Comparison of ENCODE assay signal across 12 mouse cellular contexts in the genomic region with DNA sequence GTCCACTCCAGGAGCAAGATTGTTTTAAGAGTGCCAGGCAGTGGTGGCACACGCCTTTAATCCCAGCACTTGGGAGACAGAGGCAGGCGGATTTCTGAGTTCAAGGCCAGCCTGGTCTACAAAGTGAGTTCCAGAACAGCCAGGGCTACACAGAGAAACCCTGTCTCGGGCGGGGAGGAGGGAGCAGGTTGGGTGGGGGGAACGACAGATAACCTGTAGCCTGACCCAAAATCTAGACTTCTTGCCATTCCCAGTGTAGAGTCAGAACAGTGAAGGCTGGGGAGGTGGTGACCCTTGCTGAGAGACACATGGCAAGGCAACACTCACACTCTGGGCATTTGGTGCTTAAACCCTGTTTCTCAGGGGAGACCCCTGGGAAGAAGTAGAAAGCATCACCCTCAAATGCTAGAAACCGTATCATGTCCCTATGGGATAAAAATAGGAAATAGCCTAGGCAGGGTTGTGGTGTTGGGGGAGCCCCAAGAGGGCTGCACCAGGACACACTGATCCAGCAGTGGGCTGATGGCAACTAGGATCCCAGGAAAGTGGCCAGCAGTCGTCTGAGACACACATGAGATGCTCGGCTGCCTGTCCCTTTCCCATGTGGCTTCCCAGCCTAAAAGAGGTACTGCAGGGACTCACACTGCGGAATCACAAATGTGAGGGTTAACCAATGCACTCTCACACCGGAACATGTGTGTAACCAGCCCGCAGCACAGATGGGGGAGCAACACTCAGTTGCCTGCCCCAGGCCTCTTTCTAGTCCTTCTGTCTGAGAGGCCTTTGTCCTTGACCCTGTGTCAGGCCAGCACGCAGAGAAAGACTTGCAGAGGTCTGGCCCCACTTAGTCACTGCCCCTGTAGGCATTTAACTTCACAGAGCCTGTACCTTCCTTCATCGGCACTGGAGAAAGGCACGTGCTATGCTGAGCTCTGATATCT. TPM values are rescaled to one million over a fixed set of nuclear protein-coding genes. Genes with fewer than 3 reads are reported as not detected.
DNase-seq lines count a peak whose midpoint lies in the region; ATAC-seq and TF ChIP-seq lines count a peak whose summit lies in the region.
"Had no signal": no experiment of that assay in that cellular context is flagged by ENCODE, and none has a peak within 500 bp of the region (broad histone marks: within the 10 kb centered on the region; RNA-seq: fewer than 3 reads in every experiment).

No protein-coding gene starts in this region.

- no peaks in the 10 kb centered on the region for H3K9me3 ChIP-seq in heart, embryonic 16.5 days (replicated peaks; ENCODE audit: control insufficient read depth, low read length)
- no peaks in the 10 kb centered on the region for H3K9me3 ChIP-seq in neural tube, embryonic 13.5 days
- H3K9me3 ChIP-seq: megakaryocyte, embryonic 14.5 days; stomach, embryonic 15.5 days had no signal

- H3K79me2 ChIP-seq in heart, adult 2 months (replicated peaks; ENCODE audit: control insufficient read depth, insufficient read depth, low read length) = 0 out of 2 replicates have a peak, but pooled peaks cover 2% of the 10 kb centered on the region

- no peak overlapping the region for H3K9ac ChIP-seq in heart, embryonic 16.5 days (ENCODE audit: low read length)
- no peak overlapping the region for H3K9ac ChIP-seq in heart, adult 2 months (ENCODE audit: low read depth, low read length)
- H3K9ac ChIP-seq in neural tube, embryonic 13.5 days = no peak overlapping the region
- H3K9ac ChIP-seq: liver, embryonic 14.5 days; stomach, embryonic 15.5 days had no signal

- peak overlapping the region; percentile 62; the same call in 1 of the 2 replicates for H3K4me3 ChIP-seq in gastrocnemius, adult 2 months
- no peak overlapping the region for H3K4me3 ChIP-seq in heart, embryonic 16.5 days (ENCODE audit: low read length)
- no peak overlapping the region for H3K4me3 ChIP-seq in heart, adult 2 months
- H3K4me3 ChIP-seq in neural tube, embryonic 13.5 days = no peak overlapping the region
- H3K4me3 ChIP-seq: megakaryocyte, embryonic 14.5 days; stomach, embryonic 15.5 days had no signal

- ATAC-seq in heart, embryonic 16.5 days (replicated peaks; ENCODE audit: extremely low read depth, insufficient read depth, low FRiP score) = 0 out of 2 replicates have a peak, but pooled peaks have one; percentile 11
- no peak for ATAC-seq in neural tube, embryonic 13.5 days (ENCODE audit: low read depth)

- H3K27me3 ChIP-seq in heart, embryonic 16.5 days (ENCODE audit: control insufficient read depth, insufficient read depth, low read length) = no peaks in the 10 kb centered on the region
- no peaks in the 10 kb centered on the region for H3K27me3 ChIP-seq in heart, adult 2 months (ENCODE audit: control insufficient read depth, insufficient read depth, low read length)
- H3K27me3 ChIP-seq in neural tube, embryonic 13.5 days = no peaks in the 10 kb centered on the region
- H3K27me3 ChIP-seq: megakaryocyte, embryonic 14.5 days; stomach, embryonic 15.5 days had no signal

- TF ChIP-seq EP300 in heart, adult 2 months (IDR thresholded peaks at IDR 0.05; ENCODE audit: insufficient read depth, low read depth, low read length) = no peak

- peaks cover 40% of the 10 kb centered on the region for H3K36me3 ChIP-seq in heart, embryonic 16.5 days (ENCODE audit: control insufficient read depth, insufficient read depth)
- H3K36me3 ChIP-seq in heart, adult 2 months (ENCODE audit: control insufficient read depth, insufficient read depth, low read length) = no peaks in the 10 kb centered on the region
- H3K36me3 ChIP-seq in neural tube, embryonic 13.5 days = peaks cover 53% of the 10 kb centered on the region

- WGBS in heart, embryonic 16.5 days = 72% methylated on average over 14 of the region's 14 CpGs
- 83% methylated on average over 14 of the region's 14 CpGs for WGBS in heart, adult 2 months
- 84% methylated on average over 14 of the region's 14 CpGs for WGBS in neural tube, embryonic 13.5 days

- peak overlapping the region; percentile 99 for H3K27ac ChIP-seq in gastrocnemius, adult 2 months
- H3K27ac ChIP-seq in heart, embryonic 16.5 days (ENCODE audit: low read length) = peak overlapping the region; percentile 43
- no peak overlapping the region for H3K27ac ChIP-seq in heart, adult 2 months
- peak overlapping the region; percentile 59; the same call in 1 of the 2 replicates for H3K27ac ChIP-seq in neural tube, embryonic 13.5 days (replicated peaks)
- H3K27ac ChIP-seq: liver, embryonic 14.5 days; stomach, embryonic 15.5 days had no signal

- H3K4me2 ChIP-seq in heart, embryonic 16.5 days (ENCODE audit: low read depth, low read length) = no peak overlapping the region
- H3K4me2 ChIP-seq in neural tube, embryonic 13.5 days = no peak overlapping the region
- H3K4me2 ChIP-seq: stomach, embryonic 15.5 days had no signal

- no peak for TF ChIP-seq CTCF in gastrocnemius, adult 2 months (IDR thresholded peaks at IDR 0.05)
- TF ChIP-seq CTCF in heart, adult 2 months (IDR thresholded peaks at IDR 0.05) = no peak

- DNase-seq in adrenal gland, postnatal 14 days = peak; percentile 50
- no peak for DNase-seq in adrenal gland, adult 18-20 months (ENCODE audit: low spot score in 2 of 2)
- peak; percentile 75 for DNase-seq in gastrocnemius, adult 2 months
- no peak for DNase-seq in gastrocnemius, postnatal 10 days
- no peak for DNase-seq in heart, adult 2 months
- no peak for DNase-seq in neural tube, embryonic 10.5 days (ENCODE audit: extremely low spot score, low spot score)

- no peak for TF ChIP-seq POLR2A in heart, adult 2 months (IDR thresholded peaks at IDR 0.05; ENCODE audit: insufficient read depth, low read depth, low read length)

- intact Hi-C loops in gastrocnemius, adult 2 months (cut with DNase I) = no loop called here
- intact Hi-C loops in heart, adult 2 months (cut with DNase I) = no loop called here

- peaks cover 45% of the 10 kb centered on the region for H3K4me1 ChIP-seq in heart, embryonic 16.5 days (ENCODE audit: control insufficient read depth, insufficient read depth, low read length)
- peaks cover 16% of the 10 kb centered on the region for H3K4me1 ChIP-seq in heart, adult 2 months (ENCODE audit: control insufficient read depth, insufficient read depth, low read length)
- peaks cover 36% of the 10 kb centered on the region for H3K4me1 ChIP-seq in neural tube, embryonic 13.5 days (replicated peaks)

RNA-seq across cellular contexts. Expression of a gene that starts 38.8 kb away (rescaled TPM):
- 162 and 178 TPM in 2 replicates for total RNA-seq in adrenal gland, postnatal 14 days (2021)
- total RNA-seq in adrenal gland, adult 18-20 months (2021) = 100 to 1,000 TPM in 1 of 2 experiments, 10 to 100 TPM in 1; 86.2 to 101 TPM
- total RNA-seq in gastrocnemius, adult 2 months (2021) = 10 to 100 TPM; 71.8 to 76.8 TPM
- 100 to 1,000 TPM; 193 to 214 TPM for total RNA-seq in gastrocnemius, postnatal 10 days (2021)
- polyA plus RNA-seq in heart, embryonic 16.5 days (2015; fragmentation: Nextera tagmentation; extraction: Ambion mirVana) = 301 and 315 TPM in 2 replicates
- 10 to 100 TPM; 73.3 to 82.4 TPM for total RNA-seq in heart, adult 2 months (2021)
- polyA plus RNA-seq in heart, adult 2 months (2012; rRNA removed) = 54.2 and 66.4 TPM in 2 replicates
- polyA plus RNA-seq in neural tube, embryonic 13.5 days (2015; fragmentation: Nextera tagmentation; extraction: Ambion mirVana) = 275 and 287 TPM in 2 replicates

RNA-seq across cellular contexts. Expression of a gene that starts 41.9 kb away (rescaled TPM):
- 82.2 and 85.0 TPM in 2 replicates for total RNA-seq in adrenal gland, postnatal 14 days (2021)
- total RNA-seq in adrenal gland, adult 18-20 months (2021) = 100 to 1,000 TPM in 1 of 2 experiments, 10 to 100 TPM in 1; 97.1 to 105 TPM
- 10 to 100 TPM; 33.2 to 36.6 TPM for total RNA-seq in gastrocnemius, adult 2 months (2021)
- total RNA-seq in gastrocnemius, postnatal 10 days (2021) = 10 to 100 TPM; 65.1 to 76.8 TPM
- 47.9 and 53.7 TPM in 2 replicates for polyA plus RNA-seq in heart, embryonic 16.5 days (2015; fragmentation: Nextera tagmentation; extraction: Ambion mirVana)
- total RNA-seq in heart, adult 2 months (2021) = 10 to 100 TPM; 24.4 to 30.9 TPM
- 22.0 and 26.7 TPM in 2 replicates for polyA plus RNA-seq in heart, adult 2 months (2012; rRNA removed)
- 33.4 and 40.1 TPM in 2 replicates for polyA plus RNA-seq in neural tube, embryonic 13.5 days (2015; fragmentation: Nextera tagmentation; extraction: Ambion mirVana)

RNA-seq across cellular contexts. Expression of a gene that starts 52.3 kb away (rescaled TPM):
- total RNA-seq in adrenal gland, postnatal 14 days (2021) = 0.41 and 0.78 TPM in 2 replicates
- total RNA-seq in adrenal gland, adult 18-20 months (2021) = under 1 TPM in 1 of 2 experiments, not detected in 1; 0.27 TPM
- not detected for total RNA-seq in gastrocnemius, adult 2 months (2021)
- total RNA-seq in gastrocnemius, postnatal 10 days (2021) = under 1 TPM; 0.25 to 0.35 TPM
- polyA plus RNA-seq in heart, embryonic 16.5 days (2015; fragmentation: Nextera tagmentation; extraction: Ambion mirVana) = not detected in 2 replicates
- total RNA-seq in heart, adult 2 months (2021) = not detected
- not detected in 2 replicates for polyA plus RNA-seq in heart, adult 2 months (2012; rRNA removed)
- not detected in 2 replicates for polyA plus RNA-seq in neural tube, embryonic 13.5 days (2015; fragmentation: Nextera tagmentation; extraction: Ambion mirVana)
- polyA plus RNA-seq: limb, embryonic 11.5 days had no signal

RNA-seq across cellular contexts. Expression of a gene that starts 54.7 kb away (rescaled TPM):
- 37.0 and 44.4 TPM in 2 replicates for total RNA-seq in adrenal gland, postnatal 14 days (2021)
- 10 to 100 TPM; 41.2 to 47.0 TPM for total RNA-seq in adrenal gland, adult 18-20 months (2021)
- total RNA-seq in gastrocnemius, adult 2 months (2021) = 10 to 100 TPM; 20.6 to 22.3 TPM
- total RNA-seq in gastrocnemius, postnatal 10 days (2021) = 10 to 100 TPM; 27.1 to 30.7 TPM
- polyA plus RNA-seq in heart, embryonic 16.5 days (2015; fragmentation: Nextera tagmentation; extraction: Ambion mirVana) = 28.3 and 33.7 TPM in 2 replicates
- 10 to 100 TPM; 13.8 to 17.4 TPM for total RNA-seq in heart, adult 2 months (2021)
- 9.9 and 13.1 TPM in 2 replicates for polyA plus RNA-seq in heart, adult 2 months (2012; rRNA removed)
- 57.1 and 60.8 TPM in 2 replicates for polyA plus RNA-seq in neural tube, embryonic 13.5 days (2015; fragmentation: Nextera tagmentation; extraction: Ambion mirVana)

Comparison
In these comparisons a context has a peak if more than half of its experiments do, and no peak if none do; other contexts are left out.
1. DNase-seq: peak in adrenal gland, postnatal 14 days (single experiment) and gastrocnemius, adult 2 months (single experiment); none in adrenal gland, adult 18-20 months (0 of 2), gastrocnemius, postnatal 10 days (single experiment), heart, adult 2 months (0 of 2) and neural tube, embryonic 10.5 days (single experiment).